Mouse (Mus musculus) left cerebral cortex, postnatal 36 days (tissue): ENCODE results near the gene 3110082I17Rik. TPM values are rescaled to one million over a fixed set of nuclear protein-coding genes. Genes with fewer than 3 reads are reported as not detected.
A peak's percentile ranks its signal among the peaks of the same experiment; 100 is the strongest.
"Not testable (repeated sequence)": the region's sequence is repeated elsewhere in the genome, so short reads cannot be mapped to it uniquely, and the experiment has no call there.

Source experiments
- DNase-seq, 2 experiments: peaks; one replicate each; pipeline ENCODE4 v3.0.0; 2021 to 2022; ENCODE audit warnings: low spot score in 2 of 2, mixed read lengths in 1 of 2
- intact Hi-C: fragments of 180-260 bp; cut with DNase I; formaldehyde crosslinking; loops from one replicate; pipeline ENCODE4 v1.15.1; 2025
- total RNA-seq, 2 experiments: library from RNA; stranded (reverse); gene quantifications; 2 replicates each; pipeline ENCODE4 v1.2.3; 2021

The 3110082I17Rik gene
- total RNA-seq, 2 experiments from 2014 or later: 15.3 to 17.0 TPM

- DNase-seq: peak; percentile 67 to 73
- intact Hi-C loops: no loop called here
Observed at GRCm38 (mm10) chr5:139344021-139344686, 116.2 kb downstream of the 3110082I17Rik start.

- DNase-seq: no peak
- intact Hi-C loops: loop anchor here (10.0 kb wide), 1 partner anchor 406 kb away; no protein-coding TSS in a partner anchor
Observed at GRCm38 (mm10) chr5:139338891-139339290, 121.4 kb downstream of the 3110082I17Rik start.

GRCm38 (mm10) chr5:139338403-139338802 is 121.9 kb downstream of the 3110082I17Rik start:
- intact Hi-C loops: loop anchor here (10.0 kb wide), 1 partner anchor 406 kb away; no protein-coding TSS in a partner anchor
- DNase-seq: no peak

GRCm38 (mm10) chr5:139337826-139338370 is 122.4 kb downstream of the 3110082I17Rik start:
- DNase-seq: no peak
- intact Hi-C loops: loop anchor here (10.0 kb wide), 1 partner anchor 407 kb away; no protein-coding TSS in a partner anchor

GRCm38 (mm10) chr5:139335634-139336033 is 124.7 kb downstream of the 3110082I17Rik start:
- intact Hi-C loops: loop anchor here (10.0 kb wide), 1 partner anchor 409 kb away; no protein-coding TSS in a partner anchor
- no peak for DNase-seq

- DNase-seq: not testable (repeated sequence)
- intact Hi-C loops: loop anchor here (10.0 kb wide), 1 partner anchor 410 kb away; no protein-coding TSS in a partner anchor
Observed at GRCm38 (mm10) chr5:139334394-139334793, 125.9 kb downstream of the 3110082I17Rik start.

GRCm38 (mm10) chr5:139333301-139334013 is 126.9 kb downstream of the 3110082I17Rik start:
- intact Hi-C loops: loop anchor here (2.0 to 10.0 kb wide), 2 partner anchors 23 to 411 kb away; no protein-coding TSS in a partner anchor
- no peak for DNase-seq

GRCm38 (mm10) chr5:139332590-139333272 is 127.6 kb downstream of the 3110082I17Rik start:
- DNase-seq: no peak
- intact Hi-C loops: loop anchor here (2.0 to 10.0 kb wide), 2 partner anchors 24 to 412 kb away; no protein-coding TSS in a partner anchor

- intact Hi-C loops: loop anchor here (2.0 to 10.0 kb wide), 2 partner anchors 25 to 413 kb away; no protein-coding TSS in a partner anchor
- DNase-seq: peak; percentile 67 to 71
Observed at GRCm38 (mm10) chr5:139331742-139332141, 128.6 kb downstream of the 3110082I17Rik start.

- intact Hi-C loops: loop anchor here (10.0 kb wide), 1 partner anchor 414 kb away; no protein-coding TSS in a partner anchor
Observed at GRCm38 (mm10) chr5:139330766-139331165, 129.6 kb downstream of the 3110082I17Rik start.

GRCm38 (mm10) chr5:139327634-139328020 is 132.7 kb downstream of the 3110082I17Rik start:
- no peak for DNase-seq
- intact Hi-C loops: no loop called here

More at GRCm38 (mm10) chr5:139330766-139331165, 129.6 kb downstream of the 3110082I17Rik start:
- DNase-seq: no peak

- no peak for DNase-seq
- intact Hi-C loops: no loop called here
Observed at GRCm38 (mm10) chr5:139326986-139327633, 133.2 kb downstream of the 3110082I17Rik start.

- DNase-seq: no peak
- intact Hi-C loops: no loop called here
Observed at GRCm38 (mm10) chr5:139326111-139326696, 134.1 kb downstream of the 3110082I17Rik start.

- intact Hi-C loops: loop anchor here (1.0 kb wide), 1 partner anchor 43 kb away; no protein-coding TSS in a partner anchor
- peak; percentile 75 to 78 for DNase-seq
Observed at GRCm38 (mm10) chr5:139325395-139325966, 134.8 kb downstream of the 3110082I17Rik start, which contains the start of gene Adap1. Gene Adap1 (minus strand): TSS chr5:139325622.

- peak; percentile 59 to 70 for DNase-seq
- intact Hi-C loops: loop anchor here (1.0 kb wide), 1 partner anchor 43 kb away; no protein-coding TSS in a partner anchor
Observed at GRCm38 (mm10) chr5:139324691-139325394, 135.5 kb downstream of the 3110082I17Rik start.

GRCm38 (mm10) chr5:139324045-139324491 is 136.3 kb downstream of the 3110082I17Rik start:
- intact Hi-C loops: no loop called here
- peak; percentile 65 to 78 for DNase-seq

GRCm38 (mm10) chr5:139323260-139323924 is 136.9 kb downstream of the 3110082I17Rik start:
- intact Hi-C loops: no loop called here
- peak in 1 of 2 experiments; percentile 25 for DNase-seq
